Mouse (Mus musculus): Measurements from ENCODE around the gene Sympk. TPM values are rescaled to one million over a fixed set of nuclear protein-coding genes. Genes with fewer than 3 reads are reported as not detected.

The Sympk gene
- polyA plus RNA-seq, 1 experiment = 65.9 TPM

Other genes with a start within 250 kb of the Sympk start
- not detected in 2 replicates for gene Psg19, start 225.9 kb upstream of the Sympk start, polyA plus RNA-seq (2012; rRNA removed)
- gene Psg17, start 202.8 kb upstream of the Sympk start, polyA plus RNA-seq (2012; rRNA removed) = 0.14 TPM in 1 of 2 replicates, not detected in the other
- gene Mill2, start 184.4 kb upstream of the Sympk start, polyA plus RNA-seq (2012; rRNA removed) = 7.5 and 9.1 TPM in 2 replicates
- 6.2 and 7.1 TPM in 2 replicates for gene Pglyrp1, start 153.0 kb upstream of the Sympk start, polyA plus RNA-seq (2012; rRNA removed)
- 20.1 and 23.2 TPM in 2 replicates for gene Ccdc61, start 114.0 kb upstream of the Sympk start, polyA plus RNA-seq (2012; rRNA removed)
- 1.3 and 2.1 TPM in 2 replicates for gene Nova2, start 98.5 kb upstream of the Sympk start, polyA plus RNA-seq (2012; rRNA removed)
- gene Nanos2, start 37.0 kb upstream of the Sympk start, polyA plus RNA-seq (2012; rRNA removed) = not detected in 2 replicates
- 3.4 and 5.6 TPM in 2 replicates for gene Mypop, start 33.1 kb upstream of the Sympk start, polyA plus RNA-seq (2012; rRNA removed)
- gene Irf2bp1, start 20.3 kb upstream of the Sympk start, polyA plus RNA-seq (2012; rRNA removed) = 19.4 and 26.1 TPM in 2 replicates
- gene Foxa3, start 839 bp upstream of the Sympk start, polyA plus RNA-seq (2012; rRNA removed) = 0.07 and 0.09 TPM in 2 replicates
- 0.38 and 0.76 TPM in 2 replicates for gene Rsph6a, start 30.3 kb downstream of the Sympk start, polyA plus RNA-seq (2012; rRNA removed)
- 52.6 and 61.1 TPM in 2 replicates for gene Dmwd, start 51.9 kb downstream of the Sympk start, polyA plus RNA-seq (2012; rRNA removed)
- 234 and 248 TPM in 2 replicates for gene Dmpk, start 59.5 kb downstream of the Sympk start, polyA plus RNA-seq (2012; rRNA removed)
- gene Six5, start 70.2 kb downstream of the Sympk start, polyA plus RNA-seq (2012; rRNA removed) = 33.2 and 35.6 TPM in 2 replicates
- 0.13 and 0.19 TPM in 2 replicates for gene Gm4969, start 94.0 kb downstream of the Sympk start, polyA plus RNA-seq (2012; rRNA removed)
- gene Fbxo46, start 95.5 kb downstream of the Sympk start, polyA plus RNA-seq (2012; rRNA removed) = 7.9 and 9.3 TPM in 2 replicates
- gene Qpctl, start 124.9 kb downstream of the Sympk start, polyA plus RNA-seq (2012; rRNA removed) = 14.9 and 19.4 TPM in 2 replicates
- gene Snrpd2, start 125.3 kb downstream of the Sympk start, polyA plus RNA-seq (2012; rRNA removed) = 30.6 and 37.8 TPM in 2 replicates
- 2.6 and 3.9 TPM in 2 replicates for gene Gipr, start 141.8 kb downstream of the Sympk start, polyA plus RNA-seq (2012; rRNA removed)
- 47.5 and 48.5 TPM in 2 replicates for gene Eml2, start 152.0 kb downstream of the Sympk start, polyA plus RNA-seq (2012; rRNA removed)
- 13.3 and 15.3 TPM in 2 replicates for gene Gpr4, start 188.2 kb downstream of the Sympk start, polyA plus RNA-seq (2012; rRNA removed)
- 30.2 and 38.1 TPM in 2 replicates for gene Opa3, start 204.0 kb downstream of the Sympk start, polyA plus RNA-seq (2012; rRNA removed)
- gene Vasp, start 247.4 kb downstream of the Sympk start, polyA plus RNA-seq (2012; rRNA removed) = 61.0 and 82.5 TPM in 2 replicates

Measured in gonadal fat pad, adult 2 months (tissue).